Mouse (Mus musculus): ENCODE measurements at regions not wholly inside any gene's neighbourhood (a gene's known extent, or its start where the extent isn't known, plus 50 kb on each side); places are given as distances from the start of the nearest gene placed in this dataset.
"Not testable (repeated sequence)": the region's sequence is repeated elsewhere in the genome, so short reads cannot be mapped to it uniquely, and the experiment has no call there.

DNA sequence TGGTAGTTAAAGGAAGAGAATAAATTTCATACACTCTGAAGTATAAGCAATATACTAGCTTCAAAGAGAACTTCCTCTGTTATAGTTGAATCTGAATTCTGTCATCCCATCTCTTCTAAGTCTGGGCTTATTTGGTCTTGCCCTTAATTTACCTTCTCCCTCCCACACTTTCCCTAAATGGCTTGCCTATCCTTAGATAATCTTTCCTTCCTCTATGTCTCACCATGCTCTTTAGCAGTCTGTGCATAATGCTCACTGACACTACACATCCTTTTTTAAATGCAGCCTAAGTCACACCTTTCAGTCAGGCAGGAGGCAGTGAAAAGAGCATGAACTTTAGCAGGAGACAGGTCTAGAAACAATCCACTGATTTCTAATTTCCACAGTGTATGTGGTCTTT, 1585.5 kb downstream of the Kcnt2 start:
- Histone ChIP-seq H3K9ac (ENCODE audit: low read length) (no peak overlapping the region), H3K27me3 (ENCODE audit: control insufficient read depth, insufficient read depth, low read length) (no peaks in the 10 kb centered on the region), H3K4me2 (replicated peaks; ENCODE audit: low read depth) (no peak overlapping the region), H3K4me1 (replicated peaks; ENCODE audit: control insufficient read depth, insufficient read depth) (no peaks in the 10 kb centered on the region), H3K36me3 (ENCODE audit: control insufficient read depth, insufficient read depth, low read length) (no peaks in the 10 kb centered on the region), H3K9me3 (ENCODE audit: control insufficient read depth, low read length) (no peaks in the 10 kb centered on the region), H3K4me3 (ENCODE audit: low read depth, low read length) (no peak overlapping the region), H3K27ac (replicated peaks) (no peak overlapping the region)
- TF ChIP-seq EP300 (optimal IDR thresholded peaks at IDR 0.05): no peak
- TF ChIP-seq CTCF (IDR thresholded peaks at IDR 0.05; ENCODE audit: low read depth): no peak
- DNase-seq (ENCODE audit: low spot score): no peak
- no peak for ATAC-seq (ENCODE audit: low FRiP score, low TSS enrichment)

- Histone ChIP-seq H3K9ac (ENCODE audit: low read length) (no peak overlapping the region), H3K36me3 (ENCODE audit: control insufficient read depth, insufficient read depth, low read length) (no peaks in the 10 kb centered on the region), H3K4me3 (ENCODE audit: low read depth, low read length) (no peak overlapping the region), H3K9me3 (ENCODE audit: control insufficient read depth, low read length) (no peaks in the 10 kb centered on the region), H3K27me3 (ENCODE audit: control insufficient read depth, insufficient read depth, low read length) (no peaks in the 10 kb centered on the region), H3K4me1 (replicated peaks; ENCODE audit: control insufficient read depth, insufficient read depth) (no peaks in the 10 kb centered on the region), H3K4me2 (replicated peaks; ENCODE audit: low read depth) (no peak overlapping the region), H3K27ac (replicated peaks) (no peak overlapping the region)
- 79% methylated on average over 2 of the region's 2 CpGs for WGBS
- no peak for TF ChIP-seq CTCF (IDR thresholded peaks at IDR 0.05; ENCODE audit: low read depth)
- no peak for TF ChIP-seq EP300 (optimal IDR thresholded peaks at IDR 0.05)
- no peak for DNase-seq (ENCODE audit: low spot score)
- no peak for ATAC-seq (ENCODE audit: low FRiP score, low TSS enrichment)
These were observed 1596.6 kb downstream of the Kcnt2 start for GRCm38 (mm10) chr1:141842547-141842946.

DNA sequence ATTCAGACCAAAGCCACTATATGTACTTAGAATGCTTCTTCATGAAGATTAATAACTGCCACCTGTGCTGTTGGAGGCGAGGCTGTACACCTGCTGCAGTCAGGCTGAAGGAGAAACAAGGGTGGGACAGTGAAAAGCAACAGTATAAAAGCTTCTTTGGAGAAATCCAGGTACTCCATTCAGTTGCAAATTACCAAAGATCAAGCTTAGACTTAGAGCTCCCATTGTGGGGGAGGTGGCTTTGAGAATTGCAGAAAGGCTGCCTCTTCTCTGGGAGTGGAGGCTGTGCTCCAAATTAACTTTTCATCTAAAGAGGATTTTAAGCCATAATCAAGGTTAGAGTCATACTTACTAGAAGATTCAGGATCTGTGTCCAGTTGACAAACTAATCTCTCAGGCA, 1607.9 kb downstream of the Kcnt2 start:
- H3K4me1 ChIP-seq (replicated peaks; ENCODE audit: control insufficient read depth, insufficient read depth); H3K9me3 ChIP-seq (ENCODE audit: control insufficient read depth, low read length); H3K4me2 ChIP-seq (replicated peaks; ENCODE audit: low read depth); H3K27ac ChIP-seq (replicated peaks); H3K4me3 ChIP-seq (ENCODE audit: low read depth, low read length); DNase-seq (ENCODE audit: low spot score); H3K9ac ChIP-seq (ENCODE audit: low read length); H3K27me3 ChIP-seq (ENCODE audit: control insufficient read depth, insufficient read depth, low read length); H3K36me3 ChIP-seq (ENCODE audit: control insufficient read depth, insufficient read depth, low read length); ATAC-seq (ENCODE audit: low FRiP score, low TSS enrichment): not testable (repeated sequence)
- WGBS: 67% methylated on average over 1 of the region's 1 CpGs

- H3K4me2 ChIP-seq (replicated peaks; ENCODE audit: low read depth): no peak overlapping the region
- H3K27me3 ChIP-seq (ENCODE audit: control insufficient read depth, insufficient read depth, low read length): no peaks in the 10 kb centered on the region
- H3K9me3 ChIP-seq (ENCODE audit: control insufficient read depth, low read length): no peaks in the 10 kb centered on the region
- WGBS: 74% methylated on average over 4 of the region's 4 CpGs
- no peak for ATAC-seq (ENCODE audit: low FRiP score, low TSS enrichment)
- no peaks in the 10 kb centered on the region for H3K36me3 ChIP-seq (ENCODE audit: control insufficient read depth, insufficient read depth, low read length)
- no peak for TF ChIP-seq CTCF (IDR thresholded peaks at IDR 0.05; ENCODE audit: low read depth)
- no peak for TF ChIP-seq EP300 (optimal IDR thresholded peaks at IDR 0.05)
- DNase-seq (ENCODE audit: low spot score): no peak
- no peak overlapping the region for H3K9ac ChIP-seq (ENCODE audit: low read length)
- H3K4me1 ChIP-seq (replicated peaks; ENCODE audit: control insufficient read depth, insufficient read depth): no peaks in the 10 kb centered on the region
- no peak overlapping the region for H3K27ac ChIP-seq (replicated peaks)
- H3K4me3 ChIP-seq (ENCODE audit: low read depth, low read length): no peak overlapping the region
These were observed 1638.4 kb downstream of the Kcnt2 start for GRCm38 (mm10) chr1:141884356-141884755.

GRCm38 (mm10) chr1:141897924-141898455, 1652.0 kb downstream of the Kcnt2 start:
- Histone ChIP-seq H3K9me3 (ENCODE audit: control insufficient read depth, low read length) (no peaks in the 10 kb centered on the region), H3K4me2 (replicated peaks; ENCODE audit: low read depth) (no peak overlapping the region), H3K36me3 (ENCODE audit: control insufficient read depth, insufficient read depth, low read length) (no peaks in the 10 kb centered on the region), H3K27ac (replicated peaks) (no peak overlapping the region), H3K27me3 (ENCODE audit: control insufficient read depth, insufficient read depth, low read length) (no peaks in the 10 kb centered on the region), H3K4me3 (ENCODE audit: low read depth, low read length) (no peak overlapping the region), H3K9ac (ENCODE audit: low read length) (no peak overlapping the region), H3K4me1 (replicated peaks; ENCODE audit: control insufficient read depth, insufficient read depth) (no peaks in the 10 kb centered on the region)
- TF ChIP-seq CTCF (IDR thresholded peaks at IDR 0.05; ENCODE audit: low read depth) (no peak), EP300 (optimal IDR thresholded peaks at IDR 0.05) (no peak)
- ATAC-seq (ENCODE audit: low FRiP score, low TSS enrichment) (no peak), DNase-seq (ENCODE audit: low spot score) (no peak)
- 71% methylated on average over 8 of the region's 8 CpGs for WGBS

DNA sequence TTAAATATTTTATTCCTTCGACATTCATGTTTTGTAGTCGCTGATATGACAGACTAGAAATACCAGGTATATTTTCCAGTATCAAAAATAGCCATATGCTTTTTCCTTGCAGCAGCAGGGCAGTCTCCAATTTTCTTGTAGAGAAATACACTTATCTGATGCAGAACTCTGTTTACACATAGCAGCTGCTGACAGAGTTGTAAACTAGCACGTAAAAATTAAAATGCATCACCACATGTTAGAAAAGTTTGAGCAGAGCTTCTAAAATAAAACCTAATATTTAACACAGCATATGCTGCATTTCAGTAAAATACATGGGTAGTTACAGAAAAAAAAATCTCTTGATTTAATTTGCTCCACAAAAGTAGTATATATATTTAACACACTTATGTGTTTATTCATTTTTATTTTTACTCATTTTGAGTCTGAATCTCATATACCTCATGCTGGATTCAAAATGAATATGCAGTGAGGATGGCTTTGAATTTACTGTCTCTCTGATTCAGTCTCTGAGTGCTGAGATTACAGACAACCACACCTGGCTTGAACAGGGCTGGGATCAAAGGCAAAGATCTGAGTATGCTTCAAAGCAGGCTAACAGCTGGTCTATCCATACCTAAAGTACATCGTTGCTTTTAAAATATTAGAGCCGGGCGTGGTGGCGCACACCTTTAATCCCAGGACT, 1665.9 kb downstream of the Kcnt2 start:
- H3K27ac ChIP-seq (replicated peaks): no peak overlapping the region
- DNase-seq (ENCODE audit: low spot score) (no peak), ATAC-seq (ENCODE audit: low FRiP score, low TSS enrichment) (no peak)
- H3K4me3 ChIP-seq (ENCODE audit: low read depth, low read length): no peak overlapping the region
- H3K9ac ChIP-seq (ENCODE audit: low read length): no peak overlapping the region
- 81% methylated on average over 7 of the region's 7 CpGs for WGBS
- H3K4me2 ChIP-seq (replicated peaks; ENCODE audit: low read depth): no peak overlapping the region
- H3K9me3 ChIP-seq (ENCODE audit: control insufficient read depth, low read length): no peaks in the 10 kb centered on the region
- H3K27me3 ChIP-seq (ENCODE audit: control insufficient read depth, insufficient read depth, low read length): no peaks in the 10 kb centered on the region
- no peaks in the 10 kb centered on the region for H3K4me1 ChIP-seq (replicated peaks; ENCODE audit: control insufficient read depth, insufficient read depth)
- TF ChIP-seq CTCF (IDR thresholded peaks at IDR 0.05; ENCODE audit: low read depth): no peak
- TF ChIP-seq EP300 (optimal IDR thresholded peaks at IDR 0.05): no peak
- no peaks in the 10 kb centered on the region for H3K36me3 ChIP-seq (ENCODE audit: control insufficient read depth, insufficient read depth, low read length)
